Mouse (Mus musculus) retina, postnatal 7 days (tissue): ENCODE measurements around the gene Atp13a3.
"Not testable (repeated sequence)": the region's sequence is repeated elsewhere in the genome, so short reads cannot be mapped to it uniquely, and the experiment has no call there.

Source experiments
- DNase-seq: peaks from one replicate; pipeline ENCODE4 v3.0.0-alpha.2; 2012; ENCODE audit warnings: low read depth, low spot score

Gene Atp13a3

DNA sequence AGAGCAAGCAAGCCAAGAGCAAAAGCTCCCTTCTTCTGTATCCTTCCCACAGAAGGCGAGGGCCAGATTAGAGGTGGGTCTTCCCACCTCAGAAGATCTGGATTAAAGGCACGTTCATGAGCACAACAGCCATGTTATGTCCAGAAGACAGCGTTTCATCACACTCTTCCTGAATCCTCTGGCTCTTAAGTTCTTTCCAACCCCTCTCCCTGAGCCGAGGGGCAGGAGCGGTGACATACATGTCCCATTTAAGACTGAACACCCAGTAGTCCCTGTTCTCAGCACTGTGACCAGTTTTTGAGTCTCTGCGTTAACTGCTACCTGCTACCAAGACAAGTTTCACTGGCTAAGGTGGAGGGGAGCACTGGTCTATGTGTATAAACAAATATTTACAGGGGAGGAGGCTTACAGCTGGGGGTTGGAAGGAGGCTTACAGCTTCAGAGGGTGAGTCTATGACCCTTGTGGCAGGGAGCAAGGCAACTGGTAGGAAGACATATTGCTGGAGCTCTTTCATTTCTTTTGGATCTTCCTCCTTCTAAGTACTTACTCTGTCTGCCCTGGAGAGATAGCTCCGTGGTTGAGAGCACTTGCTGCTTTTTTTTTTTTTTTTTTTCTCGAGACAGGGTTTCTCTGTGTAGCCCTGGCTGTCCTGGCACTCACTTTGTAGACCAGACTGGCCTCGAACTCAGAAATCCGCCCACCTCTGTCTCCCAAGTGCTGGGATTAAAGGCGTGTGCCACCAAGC is at the start of gene Atp13a3:
TSS of gene Atp13a3 (minus strand) at position 51 of the 746 bp plus-strand sequence.
- DNase-seq = no peak

DNA sequence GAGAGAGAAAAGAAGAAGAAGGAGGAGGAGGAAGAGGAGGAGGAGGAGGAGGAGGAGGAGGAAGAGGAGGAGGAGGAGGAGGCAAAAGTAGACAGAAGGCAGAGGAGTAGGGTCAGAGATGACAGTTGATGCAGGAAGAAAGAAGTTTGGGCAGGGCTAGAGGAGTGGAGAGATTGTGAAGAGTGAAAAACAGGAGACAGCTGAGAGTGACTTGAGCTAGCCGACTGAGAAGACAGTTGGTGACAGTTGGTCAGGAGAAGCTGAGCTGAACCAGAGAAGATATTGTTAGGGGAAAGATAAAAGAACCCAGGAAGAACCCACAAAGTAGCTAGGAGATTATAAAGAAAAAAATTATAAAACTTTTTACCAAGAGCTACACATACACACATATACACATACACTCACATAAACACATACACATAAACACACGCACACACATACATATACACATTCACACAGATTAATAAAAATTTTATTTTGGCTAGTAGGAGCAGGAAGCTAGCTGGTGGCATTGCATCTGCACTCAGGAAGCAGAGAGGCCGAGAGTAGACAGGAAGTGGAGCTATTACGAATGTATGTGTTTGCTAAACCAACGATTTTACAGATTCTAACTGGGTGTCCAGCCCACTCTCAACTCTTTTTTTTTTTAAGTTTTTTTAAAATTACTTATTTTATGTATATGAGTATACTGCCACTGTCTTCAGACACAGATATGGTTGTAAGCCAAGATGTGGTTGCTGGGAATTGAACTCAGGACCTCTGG is 47.6 kb upstream of the Atp13a3 start:
- DNase-seq = no peak

DNA sequence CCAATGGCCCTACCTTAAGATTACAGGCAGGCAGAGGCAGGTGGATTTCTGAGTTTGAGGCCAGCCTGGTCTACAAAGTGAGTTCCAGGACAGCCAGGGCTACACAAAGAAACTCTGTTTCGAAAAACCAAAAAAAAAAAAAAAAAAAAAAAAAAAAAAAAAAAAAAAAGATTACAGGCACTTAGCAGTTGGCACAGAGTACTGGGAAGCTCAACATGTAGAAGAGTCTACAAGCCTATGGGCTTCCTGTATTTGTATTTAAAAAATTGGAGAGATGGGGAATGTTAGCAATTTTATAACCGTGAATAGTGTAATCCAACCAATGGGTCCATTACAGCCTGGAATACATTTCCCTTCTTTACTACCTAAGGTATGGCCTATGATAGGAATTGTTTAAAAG is 45.4 kb upstream of the Atp13a3 start:
- not testable (repeated sequence) for DNase-seq

DNA sequence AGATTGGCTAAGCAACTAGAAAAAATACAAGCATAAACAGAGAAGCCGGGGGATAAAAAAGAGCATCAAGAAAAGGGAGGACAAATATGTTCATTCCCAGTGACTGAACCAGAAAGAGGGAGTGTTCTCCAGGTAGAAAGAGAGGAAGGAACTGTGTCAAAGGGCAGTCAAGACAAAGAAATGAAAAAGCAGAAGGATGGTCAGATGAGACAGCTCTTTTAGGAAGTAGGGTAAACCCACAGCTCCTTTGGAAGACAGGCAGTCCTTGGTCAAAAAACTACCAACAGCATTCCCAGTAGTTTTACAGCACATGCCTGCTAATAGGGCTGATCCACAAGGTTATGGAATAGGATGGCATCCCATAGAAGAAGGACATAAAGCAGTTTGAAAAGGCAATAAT is 43.2 kb upstream of the Atp13a3 start:
- DNase-seq = no peak

DNA sequence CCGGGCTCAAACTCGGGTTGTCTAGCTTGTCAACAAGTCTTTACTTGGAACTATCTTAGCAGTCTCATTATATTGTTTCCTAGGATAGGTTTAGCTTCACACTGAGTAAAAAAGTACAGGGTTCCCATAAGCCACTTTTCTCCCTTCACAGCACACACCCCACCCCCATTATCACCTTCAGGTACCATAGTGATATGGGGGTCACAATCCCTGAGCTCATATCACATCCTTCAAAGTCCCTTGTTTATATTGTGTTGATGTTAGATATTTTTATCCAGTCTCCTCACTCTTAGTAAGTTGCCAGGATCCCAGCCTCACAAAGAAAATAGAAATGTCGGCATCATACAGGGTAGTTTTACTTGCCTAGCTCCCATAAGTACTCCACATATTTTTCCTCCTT is 42.4 kb upstream of the Atp13a3 start:
- no peak for DNase-seq

DNA sequence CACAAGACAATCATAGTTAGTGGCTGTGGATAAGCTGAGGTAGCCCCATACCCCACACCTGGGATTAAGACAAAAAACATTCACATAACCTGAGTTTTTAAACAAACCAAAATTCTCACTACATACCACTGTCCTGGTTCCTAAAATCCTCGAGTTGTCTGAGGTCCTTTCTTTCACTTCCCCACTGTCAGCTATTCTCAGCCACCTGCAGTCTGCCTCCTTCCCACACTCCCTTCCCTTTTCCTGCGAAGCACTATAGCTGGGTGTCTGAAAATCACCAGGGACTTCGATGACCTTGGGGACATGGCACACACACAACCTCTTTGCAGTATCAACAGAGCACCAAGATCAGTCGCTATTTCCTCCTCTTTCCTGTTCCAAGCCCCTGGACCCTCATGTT is 41.9 kb upstream of the Atp13a3 start:
- DNase-seq = no peak

DNA sequence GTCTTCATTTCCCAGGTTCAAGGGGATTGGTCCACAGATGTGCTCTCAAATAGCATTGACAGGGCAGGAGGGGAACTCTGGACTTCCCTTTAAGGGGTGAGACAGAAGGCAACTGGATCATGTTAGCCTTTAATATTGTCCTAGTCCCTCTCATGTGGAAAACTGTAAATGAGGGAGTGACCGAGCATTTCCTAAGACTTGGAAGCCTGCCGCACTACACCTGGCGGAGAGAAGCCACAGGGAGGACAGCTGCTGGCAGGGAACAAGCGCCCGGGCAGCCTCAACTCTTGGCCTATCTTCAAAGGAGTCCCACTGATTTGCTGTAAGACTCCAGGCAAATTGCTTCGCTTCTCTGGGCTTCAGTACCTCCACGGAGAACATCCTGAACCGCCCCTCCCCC is 37.6 kb upstream of the Atp13a3 start:
- DNase-seq = no peak

DNA sequence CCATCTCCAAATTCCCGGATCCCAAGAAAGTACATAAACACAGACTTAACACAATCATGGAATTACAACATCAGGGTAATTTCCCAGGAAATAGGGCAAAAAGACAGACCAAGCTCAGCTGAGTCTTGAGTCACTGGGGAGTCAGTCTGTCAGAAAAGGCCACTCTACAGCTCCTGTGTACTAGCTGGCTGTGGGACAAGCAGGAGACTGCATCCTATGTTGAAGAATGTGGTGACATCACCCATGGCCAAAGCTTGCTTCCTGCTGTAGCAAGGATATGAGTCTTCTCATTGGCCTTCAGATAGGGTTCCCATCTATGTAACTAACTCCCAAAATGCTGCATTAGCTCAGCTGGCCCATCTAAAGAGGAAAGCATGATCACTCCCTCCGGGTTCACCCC is 36.7 kb upstream of the Atp13a3 start:
- DNase-seq = no peak

DNA sequence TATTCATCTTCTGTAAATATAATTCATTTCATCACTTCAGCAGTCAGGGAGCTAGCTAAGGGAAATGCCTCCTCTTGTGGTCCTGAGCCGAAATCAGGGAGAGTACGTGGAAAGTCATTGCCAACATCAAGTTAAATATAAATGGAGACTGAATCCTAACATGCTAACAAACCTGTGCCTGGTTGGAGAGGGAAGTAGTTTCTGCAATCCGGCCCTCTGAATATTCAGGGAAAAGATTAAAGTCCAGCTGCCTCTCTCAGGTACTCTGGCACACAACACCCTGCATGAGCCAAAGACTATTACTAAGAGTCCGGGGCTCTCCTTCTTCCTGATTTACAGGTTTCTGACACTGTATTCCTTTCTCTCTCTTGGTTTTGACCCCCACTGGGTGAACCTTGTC is 35.6 kb upstream of the Atp13a3 start:
- DNase-seq = no peak

DNA sequence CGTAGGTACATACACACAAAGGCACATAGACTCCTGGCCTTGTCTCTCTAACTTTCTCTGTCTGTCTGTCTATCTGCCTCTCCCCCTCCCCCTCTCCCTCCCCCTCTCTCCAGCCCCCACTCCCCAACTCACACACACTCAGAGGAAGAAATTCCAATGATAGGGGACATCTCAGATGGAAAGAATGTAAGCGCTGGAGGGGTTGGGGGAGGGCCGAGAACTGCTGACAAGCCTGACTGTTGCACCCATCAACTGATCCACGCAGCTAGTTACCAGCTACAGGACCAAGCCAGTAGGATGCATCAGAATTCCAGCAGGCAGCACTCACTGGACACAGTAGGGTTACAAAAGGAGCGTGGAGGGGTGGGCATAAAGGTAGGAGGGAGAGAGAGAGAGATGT is 34.1 kb upstream of the Atp13a3 start:
- no peak for DNase-seq

DNA sequence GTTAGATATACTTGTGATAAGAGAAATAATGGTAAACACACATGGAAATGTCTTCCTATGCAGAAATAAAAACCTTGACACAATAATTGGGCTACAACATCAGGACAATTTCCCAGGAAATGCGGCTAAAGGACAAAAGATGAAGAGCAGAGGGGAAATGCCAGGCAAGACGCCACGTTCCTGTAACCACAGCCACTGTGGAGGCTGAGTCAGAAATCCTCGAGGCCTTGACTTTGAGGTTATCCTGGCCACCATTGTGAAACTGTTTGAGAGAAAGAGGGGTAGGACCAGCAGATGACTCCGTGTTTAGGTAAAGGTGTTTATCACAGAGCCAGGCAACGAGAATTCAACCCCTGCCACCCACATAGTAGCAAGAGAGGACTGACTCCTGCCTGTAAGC is 33.6 kb upstream of the Atp13a3 start:
- no peak for DNase-seq

DNA sequence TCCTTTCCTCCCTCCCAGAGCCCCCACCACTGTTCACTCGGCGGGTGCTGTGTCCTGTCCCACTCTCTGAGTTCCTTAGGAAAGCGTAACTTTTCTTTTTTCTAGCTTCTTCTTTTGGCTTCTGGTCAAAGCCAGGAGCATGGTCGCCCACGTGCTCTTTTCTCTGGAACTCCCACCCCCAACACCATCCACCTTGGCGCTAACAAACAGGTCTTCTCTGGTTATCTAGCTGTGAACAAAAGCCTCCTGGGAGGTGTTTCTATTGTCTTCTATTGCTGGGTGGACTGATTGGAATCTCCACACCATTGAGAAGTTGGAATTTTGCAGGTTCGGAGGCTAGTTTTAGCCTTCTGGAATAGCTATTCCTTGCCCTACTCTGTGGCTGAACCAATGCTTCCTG is 30.5 kb upstream of the Atp13a3 start:
- no peak for DNase-seq

DNA sequence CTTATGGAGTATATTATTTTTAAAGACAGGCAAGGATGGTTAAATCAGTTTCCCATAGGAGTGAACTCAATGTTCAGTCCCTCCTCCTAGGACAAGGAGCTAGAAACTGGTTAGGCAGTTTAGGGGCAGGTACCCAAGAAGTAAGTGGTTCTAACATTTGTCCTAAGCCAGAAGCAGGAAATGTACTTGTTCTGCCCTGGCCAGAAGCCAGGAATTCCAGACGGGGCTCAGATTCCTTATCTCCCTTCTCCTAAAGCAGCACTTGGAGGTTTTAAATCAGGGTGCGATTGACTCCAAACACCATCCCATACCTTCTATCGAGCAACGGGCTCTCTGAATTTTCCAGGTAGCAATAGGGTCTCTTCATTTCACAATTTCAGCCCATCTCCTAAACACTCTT is 29.6 kb upstream of the Atp13a3 start:
- no peak for DNase-seq

DNA sequence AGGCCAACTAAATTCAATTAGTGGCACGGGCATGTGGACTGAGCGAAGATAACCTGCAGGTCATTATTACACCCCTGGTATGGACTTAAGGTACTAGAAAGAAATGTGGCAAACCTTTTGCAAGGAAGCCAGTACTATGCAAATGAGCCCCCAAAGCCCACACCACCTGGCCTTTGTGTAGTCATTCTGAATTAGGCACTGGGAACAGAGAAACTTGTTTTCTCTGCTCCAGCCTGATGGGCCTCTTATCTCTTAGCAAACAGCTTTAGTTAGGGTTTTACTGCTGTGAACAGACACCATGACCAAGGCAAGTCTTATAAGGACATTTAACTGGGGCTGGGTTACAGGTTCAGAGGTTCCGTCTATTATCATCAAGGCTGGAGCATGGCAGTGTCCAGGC is 27.4 kb upstream of the Atp13a3 start:
- no peak for DNase-seq

DNA sequence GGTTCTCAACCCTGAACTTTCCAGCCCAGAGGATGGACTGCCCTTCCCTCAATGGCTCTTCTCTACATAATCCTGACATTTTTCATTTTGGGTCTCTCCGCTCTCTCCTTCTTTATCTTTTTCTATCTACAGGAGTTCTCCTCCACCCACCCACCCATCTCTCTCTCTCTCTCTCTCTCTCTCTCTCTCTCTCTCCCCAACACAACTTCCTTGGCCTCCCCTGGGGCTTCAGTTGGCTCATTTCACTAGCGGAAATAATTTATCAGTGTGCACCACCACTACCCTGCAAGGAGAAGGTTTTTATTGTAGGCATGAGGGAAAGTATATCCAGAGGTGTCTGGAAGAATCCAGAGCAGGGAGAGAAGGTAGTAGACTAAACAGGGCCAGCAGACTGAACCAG is 26.3 kb upstream of the Atp13a3 start:
- DNase-seq = no peak

DNA sequence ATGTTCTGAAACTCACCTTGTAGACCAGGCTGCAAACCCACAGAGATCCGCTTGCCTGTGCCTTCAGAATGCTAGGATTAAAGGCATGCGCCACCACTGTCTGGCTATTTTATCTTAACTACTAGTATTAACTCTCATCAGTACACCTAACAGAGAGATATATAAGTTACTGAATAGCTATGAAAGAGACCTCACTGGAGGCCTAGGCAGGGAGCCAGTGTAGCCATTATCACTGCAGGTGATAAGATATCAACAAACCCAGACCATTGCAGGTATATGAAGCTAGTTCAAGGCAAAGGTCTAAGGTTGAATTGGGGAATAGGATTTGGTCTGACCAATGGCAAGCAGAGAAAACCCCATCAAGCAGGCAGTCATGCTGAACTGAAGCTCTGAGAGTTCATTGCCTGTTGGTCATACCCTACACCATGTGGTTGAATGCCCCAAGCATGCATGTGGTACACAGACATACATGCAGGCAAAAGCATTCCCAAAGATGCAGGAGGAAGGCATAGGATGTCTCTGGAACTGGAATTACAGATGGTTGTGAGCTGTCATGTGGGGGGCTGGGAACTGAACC is 24.8 kb upstream of the Atp13a3 start:
- no peak for DNase-seq

DNA sequence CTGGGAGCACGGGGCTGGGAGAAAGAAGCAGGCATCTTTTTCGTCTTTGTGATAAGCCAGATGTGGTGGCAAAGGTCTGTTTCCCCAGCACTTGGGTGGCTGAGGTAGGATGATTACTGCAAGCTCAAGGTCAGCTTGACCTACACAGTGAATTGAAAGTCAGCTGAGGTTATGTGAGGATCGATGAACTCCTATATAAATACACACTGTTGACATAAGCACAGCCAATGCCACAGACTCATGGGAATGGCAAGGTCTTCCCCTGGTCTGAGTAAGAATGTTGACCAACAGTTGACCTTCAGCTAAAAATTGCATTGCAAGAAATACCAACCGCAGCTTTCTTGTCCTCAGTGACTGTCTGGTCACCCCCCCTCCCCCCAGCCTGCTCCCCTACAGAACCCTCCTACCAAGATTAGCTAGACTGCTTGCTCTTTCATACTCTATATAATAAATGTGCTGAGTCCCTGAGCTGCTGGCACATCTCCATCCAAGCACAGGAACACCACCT is 23.0 kb upstream of the Atp13a3 start:
- DNase-seq = no peak

DNA sequence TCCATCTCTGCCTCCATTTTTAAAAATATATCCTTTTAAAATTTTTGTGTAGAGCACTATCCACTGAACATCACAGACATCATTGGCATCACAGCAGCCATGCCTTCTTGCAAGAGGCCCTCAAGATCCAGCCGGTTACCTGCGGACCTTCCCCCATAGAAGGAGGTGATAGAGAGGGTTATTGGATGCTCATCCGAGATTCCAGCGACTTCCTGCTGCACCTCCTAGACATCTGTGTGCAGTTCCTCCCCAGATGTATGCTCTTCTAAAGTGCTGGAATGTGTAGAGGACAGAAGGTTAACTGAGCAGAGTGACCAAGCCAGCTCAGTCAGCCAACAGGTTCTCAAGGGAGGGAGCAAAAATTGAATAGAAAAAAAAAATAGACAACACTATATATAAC is 21.7 kb upstream of the Atp13a3 start:
- DNase-seq = no peak

DNA sequence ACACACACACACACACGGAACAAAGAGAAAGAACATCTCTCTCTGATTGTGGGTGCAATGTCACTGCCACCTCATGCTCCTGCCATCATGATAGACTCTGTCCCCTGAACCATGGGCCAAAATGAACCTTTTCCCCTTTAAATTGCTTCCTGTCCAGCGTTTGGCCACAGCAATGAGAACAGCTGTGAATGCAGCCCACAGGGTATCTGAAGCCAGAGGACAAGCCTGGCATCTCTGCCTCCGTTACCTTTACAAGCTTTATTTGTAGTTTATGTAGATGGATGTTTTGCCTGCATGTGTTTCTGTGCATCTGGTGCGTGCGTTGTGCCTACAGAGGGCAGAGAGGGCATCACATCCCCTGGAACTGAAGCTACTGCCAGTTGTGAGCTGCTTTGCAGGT is 21.2 kb upstream of the Atp13a3 start:
- no peak for DNase-seq

DNA sequence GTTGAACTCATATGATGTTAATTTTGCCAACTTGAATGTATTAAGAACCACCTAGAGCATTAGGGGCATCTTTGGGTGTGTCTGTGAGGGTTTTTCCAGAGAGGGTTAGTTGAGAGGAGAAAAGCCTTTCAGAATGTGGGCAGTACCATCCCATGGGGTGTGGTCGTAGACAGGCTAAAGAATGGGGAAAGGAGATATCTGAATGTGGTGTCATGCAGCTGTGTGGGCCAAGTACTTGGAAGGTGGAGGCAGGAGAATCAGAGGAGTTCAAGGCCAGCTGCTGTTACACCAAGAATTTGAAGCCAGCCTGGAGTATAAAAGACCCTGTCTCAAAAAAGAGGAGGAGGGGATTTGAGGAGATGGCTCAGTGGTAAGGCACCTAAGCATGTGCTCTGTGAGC is 20.2 kb upstream of the Atp13a3 start:
- DNase-seq = no peak

DNA sequence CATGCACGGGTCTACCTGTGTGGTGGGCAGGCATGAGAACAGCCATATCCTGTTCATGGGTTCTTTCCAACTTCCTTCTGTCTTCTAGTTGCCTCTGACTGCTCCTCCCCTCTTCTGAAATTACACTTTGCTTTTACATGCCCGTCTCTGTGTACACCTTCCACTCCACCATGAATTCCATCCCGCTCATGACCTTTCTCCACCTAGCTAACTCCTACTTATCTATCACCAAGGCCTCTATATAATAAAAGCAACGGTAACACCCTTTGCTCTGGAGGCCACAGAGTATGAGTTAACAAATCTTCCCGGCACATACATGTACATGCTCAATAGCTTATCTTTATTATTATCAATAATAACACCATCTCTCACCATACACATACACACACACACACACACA is 18.3 kb upstream of the Atp13a3 start:
- DNase-seq = no peak

DNA sequence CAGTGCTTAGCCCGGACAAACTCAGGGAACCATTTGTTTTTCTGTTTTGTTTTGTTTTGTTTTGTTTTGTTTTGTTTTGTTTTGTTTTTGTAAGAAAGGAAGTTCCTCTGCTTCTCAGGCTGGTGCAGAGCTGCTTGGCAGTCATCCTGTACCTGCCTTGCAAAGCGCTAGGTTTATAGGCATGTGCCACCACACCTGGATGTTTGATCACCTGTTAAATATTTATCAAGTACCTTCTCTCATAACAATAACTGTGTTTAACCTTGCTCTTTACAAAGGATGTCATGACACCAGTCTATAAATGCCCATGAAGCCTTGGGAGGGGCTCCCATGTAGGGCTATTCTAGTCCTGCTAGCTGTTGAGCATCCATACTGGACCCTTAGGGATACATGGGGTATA is 10.9 kb upstream of the Atp13a3 start:
- DNase-seq = no peak

DNA sequence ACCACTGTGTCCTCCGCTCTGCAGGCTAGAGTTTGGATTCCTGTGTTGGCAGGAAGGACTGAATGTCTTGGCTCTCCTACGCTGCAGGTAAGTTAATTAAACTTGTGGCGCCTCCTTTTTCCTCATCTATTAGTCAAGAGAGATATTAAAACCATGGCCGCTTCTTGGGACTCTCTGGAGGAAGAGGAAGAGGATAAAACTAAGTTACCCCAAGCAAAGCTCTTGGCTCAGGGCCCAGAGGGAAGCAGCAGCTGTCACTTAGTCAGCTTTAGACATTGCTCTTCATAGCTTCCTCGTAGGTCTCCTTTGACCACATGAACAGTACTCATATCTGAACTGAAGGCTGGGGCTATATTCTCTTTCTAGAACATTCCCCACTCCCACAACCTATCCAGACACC is 10.5 kb upstream of the Atp13a3 start:
- DNase-seq = no peak
